Mouse (Mus musculus): Measurements from ENCODE around the gene Tamm41.

Gene Tamm41

DNA sequence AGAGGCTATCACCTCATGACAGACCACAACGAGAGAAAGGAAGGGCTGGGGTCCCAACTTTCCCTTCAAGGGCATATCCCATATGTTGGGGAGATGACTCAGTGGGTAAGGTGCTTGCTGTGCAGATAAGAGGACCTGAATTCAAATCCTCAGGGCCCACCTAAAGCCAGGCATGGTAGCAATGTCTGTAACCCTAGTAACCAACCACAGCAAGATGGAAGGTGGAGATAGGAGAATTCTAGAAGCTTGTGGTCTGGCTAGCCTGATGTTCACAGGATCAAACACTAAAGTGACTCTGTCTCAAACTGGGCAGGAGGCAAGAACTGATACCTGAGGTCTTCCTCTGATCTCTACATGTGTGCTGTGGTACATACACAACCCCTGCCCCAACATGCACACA lies 58.0 kb downstream of the Tamm41 start:
- no peak for DNase-seq (ENCODE audit: inconsistent age in 2 of 2, low spot score in 1 of 2)

DNA sequence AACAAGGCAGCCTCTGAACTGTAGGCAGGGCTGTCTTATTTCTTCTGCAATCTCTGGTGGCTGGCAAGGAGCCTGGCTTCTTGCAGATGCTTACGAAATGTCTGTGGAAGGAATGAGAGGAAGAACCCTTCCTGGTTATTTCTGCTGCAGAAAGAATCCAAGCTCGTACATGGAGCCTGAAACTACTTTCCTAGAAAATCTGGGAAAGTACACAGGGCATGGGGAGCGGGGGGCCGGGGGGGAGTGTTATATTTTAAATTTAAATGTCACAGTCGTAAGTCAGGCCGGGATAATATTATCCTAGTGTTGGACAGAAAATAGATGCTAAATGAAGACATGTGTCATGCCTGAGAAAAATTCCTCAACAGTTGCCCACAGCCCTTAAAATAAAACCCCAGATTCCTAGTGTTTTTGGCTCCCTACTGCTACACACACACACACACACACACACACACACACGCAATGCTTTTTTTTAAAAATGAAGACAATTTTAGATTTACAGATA lies 60.7 kb downstream of the Tamm41 start:
- DNase-seq (ENCODE audit: inconsistent age in 2 of 2, low spot score in 1 of 2): peak in 1 of 2 experiments; percentile 47

DNA sequence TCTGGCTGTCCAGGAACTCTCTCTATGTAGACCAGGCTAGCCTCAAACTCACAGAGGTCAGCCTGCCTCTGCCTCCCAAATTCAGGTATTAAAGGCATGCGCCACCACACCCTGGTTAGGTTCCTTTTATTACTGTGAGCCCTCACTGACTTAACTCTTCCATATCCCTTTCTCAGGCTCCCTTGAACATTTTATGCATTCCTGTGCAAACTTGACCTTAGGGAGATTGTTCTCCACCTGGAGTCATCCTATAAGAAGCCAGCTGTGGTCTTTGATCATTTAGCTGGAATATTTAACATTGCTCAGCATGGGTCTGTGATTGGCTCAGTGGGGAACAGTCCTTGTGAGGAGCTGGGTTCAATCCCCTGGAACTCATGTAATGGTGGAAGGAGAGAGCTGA lies 63.3 kb downstream of the Tamm41 start:
- DNase-seq (ENCODE audit: inconsistent age in 2 of 2, low spot score in 1 of 2): no peak

DNA sequence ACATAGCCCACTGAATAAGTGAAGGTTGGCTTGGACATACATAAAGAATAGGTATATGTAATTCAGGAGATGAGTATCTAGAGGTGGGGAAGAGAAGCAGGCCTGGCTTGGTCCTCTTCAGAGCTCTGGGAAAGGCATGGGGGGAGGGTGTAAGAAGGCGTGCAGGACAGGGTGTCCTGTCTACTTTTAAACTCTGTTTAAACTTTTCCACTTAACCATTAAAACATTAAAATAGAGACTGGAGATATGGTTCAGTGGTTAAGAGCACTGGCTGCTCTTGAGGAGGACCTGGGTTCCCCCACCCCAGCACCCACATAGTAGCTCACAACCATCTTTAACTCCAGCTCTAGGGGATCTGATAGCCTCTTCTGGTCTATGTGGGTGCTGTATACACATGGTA lies 64.7 kb downstream of the Tamm41 start:
- DNase-seq (ENCODE audit: inconsistent age in 2 of 2, low spot score in 1 of 2): no peak

DNA sequence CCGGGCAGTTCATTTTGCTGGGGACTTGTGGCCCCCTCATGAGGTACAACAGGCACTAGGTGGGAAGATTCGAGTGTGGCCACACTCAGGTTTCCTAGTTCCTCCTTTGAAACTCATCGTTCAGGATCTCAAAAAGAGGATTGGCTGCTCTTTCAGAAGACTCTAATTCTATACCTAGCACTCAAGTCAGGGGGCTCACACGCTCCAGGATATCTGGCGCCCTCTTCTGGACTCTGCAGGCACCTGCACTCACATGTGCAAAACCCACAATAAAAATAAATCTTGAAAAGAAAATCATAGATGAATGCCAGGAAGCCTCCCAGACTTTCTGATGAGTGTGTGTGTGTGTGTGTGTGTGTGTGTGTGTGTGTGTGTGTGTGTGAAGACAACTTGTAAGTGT lies 66.8 kb downstream of the Tamm41 start:
- no peak for DNase-seq (ENCODE audit: inconsistent age in 2 of 2, low spot score in 1 of 2)

DNA sequence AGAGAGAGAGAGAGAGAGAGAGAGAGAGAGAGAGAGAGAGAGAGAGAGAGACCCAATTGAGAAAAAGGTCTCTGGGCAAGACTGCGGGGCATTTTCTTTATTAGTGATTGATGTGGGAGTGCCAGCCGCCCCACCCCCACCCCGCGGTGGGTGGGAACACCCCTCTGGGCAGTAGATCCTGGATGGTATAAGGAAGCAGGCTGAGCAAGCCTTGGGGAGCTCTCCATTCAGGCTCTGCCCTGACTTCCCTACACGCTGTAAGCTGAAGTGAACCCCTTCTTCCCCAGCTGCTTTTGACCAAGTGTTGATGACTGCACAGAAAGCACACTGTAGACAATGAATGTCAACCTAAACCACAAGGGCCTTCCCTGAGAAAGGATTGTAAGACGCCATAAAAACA lies 67.3 kb downstream of the Tamm41 start:
- no peak for DNase-seq (ENCODE audit: inconsistent age in 2 of 2, low spot score in 1 of 2)

DNA sequence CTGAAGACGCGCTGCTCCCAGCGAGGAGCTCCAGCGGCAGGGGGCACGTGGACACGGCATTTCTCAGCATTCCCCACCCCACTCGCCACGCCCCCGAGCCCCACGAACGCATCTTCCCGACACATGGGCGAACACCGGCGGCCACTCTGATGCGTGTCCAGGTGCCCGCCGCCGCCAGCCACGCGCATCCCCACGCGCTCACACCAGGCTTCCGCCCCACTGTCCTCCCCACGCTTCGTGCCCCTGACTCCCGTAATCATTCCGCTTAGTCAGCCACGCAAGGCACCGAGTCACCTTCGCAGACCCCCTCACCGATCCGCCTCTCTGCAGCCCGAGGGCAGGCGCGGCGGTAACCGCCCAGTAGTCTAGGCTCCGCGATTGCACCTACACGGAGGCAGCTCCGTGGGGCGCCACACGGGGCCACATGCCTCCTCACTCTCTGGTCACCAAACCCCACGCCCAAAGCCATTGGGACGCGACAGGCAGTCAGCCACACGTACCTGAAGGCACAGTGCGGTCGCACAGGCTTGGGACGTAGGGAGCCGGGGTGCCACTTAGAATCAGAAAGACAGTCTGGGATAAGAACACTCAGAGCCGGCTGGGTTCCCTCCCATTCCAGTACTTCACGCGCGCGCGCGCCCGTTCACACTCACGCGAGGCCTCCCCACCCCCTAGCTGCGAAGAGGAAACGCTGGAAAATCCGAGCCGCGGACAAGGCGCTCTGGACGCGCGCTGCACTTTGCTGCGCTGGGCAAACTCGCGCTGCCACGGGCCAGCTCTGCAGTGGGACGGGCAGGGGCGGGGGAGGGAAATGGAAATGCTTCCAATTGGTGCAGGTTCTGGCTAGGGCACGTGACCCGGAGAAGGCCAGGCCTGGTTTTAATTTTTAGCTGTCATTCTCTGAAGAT lies 68.2 kb downstream of the Tamm41 start, which contains the start of gene Vgll4:
Gene Vgll4, minus strand, starts transcription at position 782 of the 908 bp plus-strand sequence.
- DNase-seq (ENCODE audit: inconsistent age in 2 of 2, low spot score in 1 of 2): peak; percentile 51 to 84

DNA sequence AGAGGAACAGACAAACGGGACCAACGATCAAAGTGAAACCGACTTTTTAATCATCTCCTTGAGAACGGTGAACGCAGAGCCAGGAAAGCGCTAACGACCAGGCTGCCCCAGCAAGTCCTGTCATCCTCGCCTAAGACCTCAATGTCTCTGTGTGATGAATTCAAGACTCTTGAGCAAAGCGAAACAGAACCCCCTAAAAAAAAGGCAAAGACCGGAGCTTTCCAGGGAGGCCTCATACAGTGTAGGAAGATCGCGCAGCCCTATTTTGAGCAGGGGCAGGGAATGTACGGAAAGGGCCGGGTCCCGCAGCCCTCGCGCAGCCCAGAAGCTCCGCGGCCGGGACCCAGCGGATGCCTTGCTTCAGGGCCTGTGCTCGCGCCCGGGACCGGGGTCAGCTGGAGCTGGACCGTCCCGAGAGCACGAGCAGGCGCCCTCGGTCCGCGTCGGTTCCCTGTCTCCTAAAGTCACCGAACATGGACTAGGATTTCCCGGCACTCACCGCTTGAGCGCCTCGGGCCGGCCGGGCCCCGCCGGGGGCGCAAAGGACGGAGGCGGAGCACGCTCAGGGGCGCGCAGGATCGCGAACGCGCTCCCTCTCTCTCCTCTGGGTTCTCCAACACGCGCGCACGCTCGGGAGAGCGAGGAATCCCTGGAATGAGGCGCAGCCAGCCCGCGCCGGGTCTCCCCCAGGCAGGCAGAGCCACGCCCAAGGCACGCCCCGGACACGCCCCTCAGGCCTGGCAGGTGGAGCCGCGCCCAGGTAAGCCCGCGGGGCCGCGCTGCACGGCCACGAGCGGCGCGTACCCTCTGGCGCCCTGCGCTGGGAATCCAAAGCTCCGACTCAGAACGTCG lies 69.1 kb downstream of the Tamm41 start:
- DNase-seq (ENCODE audit: inconsistent age in 2 of 2, low spot score in 1 of 2): peak; percentile 63 to 85

DNA sequence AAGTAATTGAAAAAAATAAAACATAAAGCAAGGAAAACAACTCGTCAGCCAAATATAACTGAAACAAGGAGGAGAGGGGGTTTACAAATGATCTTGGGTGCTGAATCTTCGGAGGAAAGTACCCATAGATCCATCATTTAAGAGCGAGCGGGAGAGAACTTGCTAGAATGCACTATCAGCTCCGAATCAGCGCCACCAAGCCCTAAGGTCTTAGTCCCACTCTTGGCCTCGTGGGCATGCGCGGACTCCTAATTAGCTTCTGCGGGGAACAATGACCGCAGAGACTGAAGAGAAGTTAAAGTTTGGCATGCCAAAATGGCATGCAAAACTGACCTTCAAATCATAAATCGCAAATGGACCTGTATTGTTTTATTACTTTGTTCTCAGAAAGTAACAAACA lies 70.1 kb downstream of the Tamm41 start:
- DNase-seq (ENCODE audit: inconsistent age in 2 of 2, low spot score in 1 of 2): no peak

DNA sequence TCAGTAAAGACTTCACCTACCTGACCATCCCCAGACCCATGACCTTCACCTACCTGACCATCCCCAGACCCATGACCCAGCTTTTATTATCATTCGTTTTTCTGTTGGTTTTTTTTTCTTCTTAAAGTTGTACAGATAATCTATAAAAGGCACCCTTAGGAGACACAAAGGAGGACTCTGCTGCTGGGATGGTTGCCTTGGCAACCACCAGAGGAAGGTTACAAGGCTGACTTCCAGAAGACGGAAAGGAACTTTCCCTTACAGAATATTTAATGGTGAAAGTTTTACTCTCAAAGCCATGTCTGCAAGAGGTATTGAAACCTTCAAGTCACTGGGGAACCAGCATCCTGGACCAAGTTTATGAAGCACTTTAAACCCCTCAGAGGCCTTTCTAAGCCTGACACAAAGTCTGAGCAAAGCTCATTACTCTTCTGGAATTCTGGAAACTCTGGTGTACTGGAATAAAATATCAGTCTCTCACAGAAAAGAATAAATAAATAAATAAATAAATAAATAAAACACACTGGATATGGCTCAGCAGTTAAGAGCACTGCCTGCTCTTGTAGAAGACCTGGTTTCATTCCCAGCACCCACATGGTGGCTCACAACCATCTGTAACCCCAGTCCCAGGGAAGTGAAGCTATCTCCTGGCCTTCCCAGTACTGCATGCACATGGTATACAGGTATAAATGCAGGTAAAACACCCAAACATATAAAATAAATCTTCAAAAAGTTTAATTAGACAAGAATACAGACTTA lies 71.1 kb downstream of the Tamm41 start:
- DNase-seq (ENCODE audit: inconsistent age in 2 of 2, low spot score in 1 of 2): no peak

DNA sequence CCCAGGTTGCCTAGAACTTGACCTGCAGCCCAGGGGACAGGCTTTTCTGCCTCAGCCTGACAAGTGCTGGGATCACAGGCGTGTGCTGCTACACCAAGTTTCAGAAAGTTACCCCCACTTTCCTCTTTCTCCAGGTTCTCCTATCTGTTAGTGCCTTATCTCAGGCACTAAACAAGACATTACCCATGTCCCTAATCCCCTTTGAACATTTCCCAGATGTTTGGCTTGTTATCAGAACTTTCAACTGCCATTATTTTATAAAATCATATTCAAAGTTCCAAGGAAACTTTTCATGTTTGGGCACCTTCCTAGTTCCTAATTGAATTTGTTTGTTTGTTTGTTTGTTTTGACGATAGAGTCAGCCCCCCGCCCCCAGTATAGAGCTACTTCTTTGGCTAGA lies 71.9 kb downstream of the Tamm41 start:
- DNase-seq (ENCODE audit: inconsistent age in 2 of 2, low spot score in 1 of 2): no peak

DNA sequence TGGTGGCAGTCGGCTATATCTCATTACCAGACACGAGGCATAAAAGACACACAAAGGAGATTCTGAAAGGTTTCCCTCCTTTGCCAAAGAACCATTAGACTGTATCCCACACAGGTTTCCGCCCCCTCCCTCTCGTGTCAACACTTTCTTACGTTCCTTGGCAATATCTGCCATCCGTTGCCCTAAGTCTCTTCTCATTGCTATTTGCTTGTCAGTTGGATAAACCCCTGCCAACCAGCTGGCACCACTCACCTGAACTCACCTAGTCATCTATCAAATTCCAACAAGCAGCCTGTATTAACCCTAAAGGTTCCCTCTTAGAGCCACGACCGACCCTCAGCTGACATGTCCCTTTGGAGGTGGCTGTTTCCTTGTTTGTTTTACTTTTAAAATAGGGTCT lies 72.3 kb downstream of the Tamm41 start:
- no peak for DNase-seq (ENCODE audit: inconsistent age in 2 of 2, low spot score in 1 of 2)

DNA sequence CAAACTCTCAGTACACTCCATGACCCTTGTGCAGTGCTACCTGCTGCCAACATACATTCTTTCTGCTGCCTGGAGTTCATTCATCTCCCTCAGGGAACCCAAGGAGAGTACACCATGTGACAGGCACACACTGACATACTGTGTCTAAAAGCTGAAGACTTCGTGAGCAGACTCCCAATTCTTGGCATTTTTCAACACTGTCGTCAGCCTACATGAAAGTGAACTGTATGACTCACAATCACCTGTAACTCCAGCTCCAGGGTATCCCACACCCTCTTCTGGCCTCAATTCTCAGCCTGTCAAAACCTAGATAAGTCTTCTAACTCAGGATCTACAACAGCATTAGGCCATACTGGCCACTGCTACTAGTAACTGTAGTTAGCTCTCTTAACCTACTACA lies 73.4 kb downstream of the Tamm41 start:
- no peak for DNase-seq (ENCODE audit: inconsistent age in 2 of 2, low spot score in 1 of 2)

DNA sequence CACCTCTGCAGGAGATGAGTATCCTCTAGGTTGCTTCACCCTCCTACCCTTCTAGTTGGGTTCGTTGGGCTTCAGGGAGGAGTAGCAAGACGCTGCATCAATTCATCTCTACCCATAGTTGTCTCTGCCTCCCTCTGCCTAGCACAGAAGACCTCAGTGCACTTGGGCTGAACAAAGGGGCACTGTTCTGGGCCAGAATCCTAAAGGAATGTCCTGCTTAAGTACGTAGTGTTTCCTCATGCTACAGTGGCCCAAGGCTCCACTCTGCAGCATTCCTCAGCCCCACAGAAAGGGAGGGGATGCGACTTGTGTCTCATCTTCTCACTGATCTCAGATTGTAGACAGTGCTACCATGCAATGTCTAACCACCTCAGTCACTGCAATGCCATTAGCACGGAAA lies 74.0 kb downstream of the Tamm41 start:
- DNase-seq (ENCODE audit: inconsistent age in 2 of 2, low spot score in 1 of 2): no peak

DNA sequence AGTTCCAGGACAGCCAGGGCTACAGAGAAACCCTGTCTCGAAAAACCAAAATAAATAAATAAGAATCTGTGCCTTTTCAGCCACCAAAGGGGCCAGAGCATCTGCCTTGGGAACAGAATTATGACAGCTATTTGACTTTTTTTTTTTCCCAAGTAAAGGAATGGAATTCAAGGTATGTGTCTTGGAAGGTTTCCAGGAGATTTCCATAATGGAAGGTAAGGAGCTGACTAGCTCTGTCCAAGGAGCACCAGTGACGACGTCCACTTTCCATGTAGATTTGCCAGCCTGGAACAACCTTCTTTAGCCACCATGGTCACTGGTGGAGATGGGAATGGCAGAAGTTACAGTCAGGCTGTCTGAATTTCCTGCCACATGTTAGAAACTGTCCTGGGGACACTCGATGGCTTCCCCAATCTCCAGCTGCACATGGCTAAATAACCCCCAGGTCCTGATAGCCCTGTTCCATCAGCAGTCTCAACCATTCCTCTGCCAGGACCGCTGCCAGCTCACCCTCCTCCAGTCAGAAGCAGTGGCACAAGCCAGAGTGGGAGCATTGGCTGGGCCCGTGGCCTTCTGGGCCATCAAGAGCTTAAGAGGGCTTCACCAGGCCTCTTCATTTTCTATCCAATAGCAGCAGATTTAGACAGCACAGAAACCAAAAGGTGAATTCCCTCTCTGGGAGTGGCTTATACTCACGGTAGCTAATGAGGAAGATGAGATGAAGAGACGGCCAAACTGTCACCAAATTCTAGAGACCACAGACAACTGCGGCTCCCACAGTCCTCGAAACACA lies 76.2 kb downstream of the Tamm41 start:
- no peak for DNase-seq (ENCODE audit: inconsistent age in 2 of 2, low spot score in 1 of 2)

DNA sequence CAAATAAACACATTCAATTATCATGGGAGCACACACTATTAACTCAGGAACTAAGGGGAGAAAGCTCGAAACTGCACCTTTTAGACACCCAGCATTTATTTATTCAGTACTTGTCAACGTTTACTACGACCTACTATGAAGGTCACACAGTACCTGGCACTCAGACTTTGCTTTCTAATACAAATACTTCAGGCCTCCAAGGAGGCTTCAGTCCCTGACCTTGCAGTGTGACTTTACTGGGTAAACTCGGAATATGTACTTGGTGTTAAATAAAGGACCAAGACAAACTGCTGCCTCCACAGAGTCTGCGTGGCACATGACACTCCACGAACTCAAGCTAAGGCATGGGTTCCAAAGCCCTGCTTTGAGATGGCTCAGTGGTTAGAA lies 78.7 kb downstream of the Tamm41 start:
- DNase-seq (ENCODE audit: inconsistent age in 2 of 2, low spot score in 1 of 2): no peak

DNA sequence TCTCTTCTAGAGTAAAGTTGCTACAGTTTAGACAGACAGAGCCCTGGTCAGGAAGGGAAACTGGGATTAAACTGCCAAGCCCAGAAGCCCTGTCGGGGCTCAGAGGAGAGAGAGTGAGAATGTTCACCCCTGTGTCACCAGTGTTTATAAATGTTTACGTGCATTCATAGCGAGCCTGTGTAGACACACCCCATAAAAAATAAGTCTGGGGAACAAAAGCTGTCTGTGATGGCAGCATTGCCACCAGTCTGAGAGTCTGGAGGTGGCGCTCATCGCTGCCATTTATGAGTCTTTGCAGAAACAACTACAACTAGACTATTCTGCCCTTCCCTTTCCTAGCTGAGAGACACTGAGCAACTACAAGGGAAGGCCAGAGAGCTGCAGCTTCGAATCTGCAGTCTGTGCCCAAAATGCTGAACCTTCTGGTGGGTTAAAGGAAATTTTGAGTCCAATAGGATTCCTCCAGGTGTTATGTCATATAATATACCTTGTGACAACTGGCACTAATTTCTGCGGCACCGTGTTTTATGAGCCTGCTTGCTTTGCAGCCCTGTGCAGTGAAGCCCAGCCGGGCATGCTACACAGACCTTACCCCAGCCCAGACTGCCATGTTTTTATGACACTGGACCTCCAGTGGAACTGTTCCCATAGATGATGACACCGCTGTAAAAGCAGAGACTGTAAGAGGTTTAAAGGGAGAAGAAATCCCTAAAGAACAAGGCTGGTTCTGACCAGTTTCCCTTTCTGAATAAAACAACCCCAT lies 79.2 kb downstream of the Tamm41 start:
- no peak for DNase-seq (ENCODE audit: inconsistent age in 2 of 2, low spot score in 1 of 2)

DNA sequence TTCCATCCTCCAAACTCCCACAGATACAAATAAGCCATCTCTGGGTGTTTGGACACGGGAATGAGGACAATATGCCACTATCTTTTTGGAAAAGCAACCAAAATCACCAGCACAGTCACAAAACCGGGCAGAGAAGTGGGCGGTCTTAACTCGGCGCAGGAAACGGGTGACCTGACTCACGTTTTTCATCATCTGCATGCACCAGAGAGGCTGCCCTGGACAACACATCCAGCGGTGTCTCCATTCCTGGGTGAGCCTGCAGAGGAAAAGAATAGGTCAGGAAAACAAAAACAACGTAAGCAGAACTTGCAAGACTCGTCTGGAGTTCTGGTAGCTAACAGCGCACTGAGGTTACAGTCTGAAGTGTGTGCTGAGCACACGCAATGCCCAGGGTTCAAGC lies 79.9 kb downstream of the Tamm41 start:
- DNase-seq (ENCODE audit: inconsistent age in 2 of 2, low spot score in 1 of 2): no peak

DNA sequence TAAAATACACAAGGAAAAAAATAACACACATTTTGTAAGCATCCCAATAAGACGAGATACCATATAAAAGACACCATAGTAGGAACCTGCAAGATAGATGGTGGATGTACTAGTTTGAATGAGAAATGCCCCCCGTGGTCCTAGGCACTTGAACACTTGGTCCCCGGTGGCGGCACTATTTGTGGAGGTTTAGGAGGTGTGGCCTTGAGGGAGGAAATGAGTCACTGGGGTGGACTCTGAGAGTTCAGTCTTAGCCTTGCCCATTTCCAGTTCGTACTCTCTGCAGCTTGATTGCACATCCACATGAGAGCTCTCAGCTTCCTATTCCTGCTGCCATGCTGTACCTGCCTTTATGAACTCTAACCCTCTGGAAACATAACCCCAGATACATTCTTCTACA lies 83.2 kb downstream of the Tamm41 start:
- DNase-seq (ENCODE audit: inconsistent age in 2 of 2, low spot score in 1 of 2): no peak

Measured in adrenal gland, adult (tissue).